Mouse (Mus musculus) liver, adult 2 months (tissue): Measurements from ENCODE around the gene Igdcc4.

ENCODE experiments used
- CTCF ChIP-seq: fragments of 200-500 bp; IDR thresholded peaks from 2 replicates; pipeline ENCODE4 v1.5.1; 2011; ENCODE audit warnings: low read depth, low read length, control low read depth
- POLR2A ChIP-seq: fragments of 200-500 bp; IDR thresholded peaks from 2 replicates; pipeline ENCODE4 v1.6.1; 2011; ENCODE audit warnings: low read length, control low read depth; ENCODE audit not compliant: insufficient read depth; ENCODE audit errors: extremely low read depth

DNA sequence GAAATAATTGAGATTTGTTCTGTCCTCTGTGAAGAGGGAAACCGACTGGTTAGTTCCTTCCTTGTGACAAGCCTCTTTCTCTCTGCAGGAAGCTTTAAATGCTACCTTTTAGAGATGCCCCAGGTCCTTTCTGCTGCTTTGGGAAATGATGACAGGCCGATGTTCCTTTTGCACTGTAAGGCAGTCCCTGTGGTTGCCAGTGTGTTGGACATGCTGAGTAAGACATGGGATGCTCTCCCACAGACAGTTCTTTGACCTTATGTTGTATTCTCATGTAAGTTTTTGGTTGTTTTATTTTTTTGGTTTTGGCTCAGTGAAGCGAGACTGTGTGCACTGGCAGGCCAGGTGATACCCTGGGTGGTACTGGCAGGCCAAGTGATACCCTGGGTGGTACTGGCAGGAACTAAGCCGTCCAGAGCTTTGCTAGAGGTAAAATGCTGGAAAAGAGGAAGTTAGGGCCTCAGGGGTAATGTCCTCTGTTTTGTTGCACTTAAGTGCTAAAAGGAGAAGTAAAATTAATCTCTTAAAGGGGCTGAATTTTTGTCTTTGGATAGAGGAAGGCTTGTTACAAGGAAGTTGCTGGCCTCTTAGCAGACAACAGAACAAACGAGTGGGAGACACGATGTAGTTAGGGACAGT lies 26.3 kb upstream of the Igdcc4 start:
- TF ChIP-seq POLR2A, result no peak
- no peak for TF ChIP-seq CTCF
